Mouse (Mus musculus) midbrain, embryonic 16.5 days (tissue): ENCODE data around the gene Lcat. TPM values are rescaled to one million over a fixed set of nuclear protein-coding genes. Genes with fewer than 3 reads are reported as not detected.

Experiments
- ATAC-seq: fragments of 200-750 bp; cut with Nextera tagmentation; 2 replicates; pipeline ENCODE4 v1.8.0; 2017; ENCODE audit warnings: moderate TSS enrichment
- H3K27ac ChIP-seq: fragments of 300-500 bp; sonication (generic); 2 replicates; pipeline ENCODE4 v1.5.1; 2014; ENCODE audit warnings: mild to moderate bottlenecking, low read length, mixed read lengths
- H3K27me3 ChIP-seq: fragments of 300-500 bp; sonication (generic); 2 replicates; pipeline ENCODE4 v1.6.1; 2014; ENCODE audit warnings: low read depth, low read length, mixed read lengths; ENCODE audit not compliant: control insufficient read depth, insufficient read depth
- H3K36me3 ChIP-seq: fragments of 300-500 bp; sonication (generic); 2 replicates; pipeline ENCODE4 v1.6.1; 2014; ENCODE audit warnings: mild to moderate bottlenecking, low read length, moderate library complexity, mixed read lengths; ENCODE audit not compliant: control insufficient read depth, insufficient read depth
- H3K4me1 ChIP-seq: fragments of 300-500 bp; sonication (generic); 2 replicates; pipeline ENCODE4 v1.6.1; 2014; ENCODE audit warnings: mild to moderate bottlenecking, low read length, mixed read lengths; ENCODE audit not compliant: control insufficient read depth, insufficient read depth
- H3K4me2 ChIP-seq: fragments of 300-500 bp; sonication (generic); 2 replicates; pipeline ENCODE4 v1.6.1; 2014; ENCODE audit warnings: mild to moderate bottlenecking, low read length, mixed read lengths
- H3K4me3 ChIP-seq: fragments of 300-500 bp; sonication (generic); 2 replicates; pipeline ENCODE4 v1.5.1; 2014; ENCODE audit warnings: low read depth, mild to moderate bottlenecking, low read length, moderate library complexity, mixed read lengths
- H3K9ac ChIP-seq: fragments of 300-500 bp; sonication (generic); 2 replicates; pipeline ENCODE4 v1.6.1; 2014; ENCODE audit warnings: low read depth, low read length, mixed read lengths
- H3K9me3 ChIP-seq: fragments of 300-500 bp; sonication (generic); replicated peaks from 2 replicates; pipeline ENCODE4 v1.6.1; 2014; ENCODE audit warnings: mild to moderate bottlenecking, low read length, mixed read lengths; ENCODE audit not compliant: control insufficient read depth, poor library complexity, severe bottlenecking
- WGBS: fragments of 180-500 bp; shearing (Covaris S2); extraction: QIAGEN DNeasy Blood & Tissue Kit; methylation state at CpG from one replicate; pipeline ENCODE4 v1.1.7; 2014; 5-methylcytosine and 5-hydroxymethylcytosine counted together
- polyA plus RNA-seq: library from polyadenylated mRNA; unstranded; fragments of >200 nt; fragmentation: Nextera tagmentation; extraction: Ambion mirVana; gene quantifications from 2 replicates; pipeline ENCODE4 v1.2.1, GENCODE M21; 2015

The Lcat gene
- polyA plus RNA-seq, 1 experiment from 2014 or later, result 3.0 TPM

DNA sequence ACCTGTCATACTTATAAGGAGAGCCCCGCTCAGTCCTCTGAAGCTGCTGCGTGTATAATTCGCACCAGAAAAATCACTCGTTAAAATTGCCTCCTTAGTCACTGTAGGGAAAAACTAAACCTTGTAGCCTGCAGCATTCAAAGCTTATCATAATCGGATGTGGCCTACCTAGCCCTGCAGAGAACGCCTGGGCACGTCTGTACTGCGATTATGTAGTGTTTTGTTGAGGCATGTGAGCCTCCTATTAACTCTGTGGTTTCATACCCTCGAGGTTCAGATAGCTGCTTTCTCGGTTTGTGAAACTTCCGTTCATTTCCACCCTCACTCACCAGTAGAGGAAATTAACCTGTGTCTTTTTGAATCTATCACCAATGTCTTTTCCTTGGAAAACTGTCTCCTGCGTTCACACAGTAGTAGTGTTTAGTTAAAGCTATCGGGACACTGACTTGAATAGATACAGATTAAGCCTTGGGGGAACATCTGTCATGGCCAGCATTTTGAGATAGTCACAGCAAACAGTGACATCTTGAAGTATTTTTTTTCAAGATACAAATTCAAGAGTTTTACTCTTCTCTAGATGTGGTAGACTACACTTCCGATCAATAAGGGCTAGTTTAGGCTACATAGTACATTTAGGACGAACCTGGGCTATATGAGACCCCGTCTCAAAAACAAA lies 42.1 kb downstream of the Lcat start:
- Histone ChIP-seq H3K4me3 (peak overlapping the region; percentile 80), H3K27me3 (no peaks in the 10 kb centered on the region), H3K4me1 (peaks cover 10% of the 10 kb centered on the region), H3K4me2 (peak overlapping the region; percentile 86), H3K9ac (peak overlapping the region; percentile 94), H3K9me3 (no peaks in the 10 kb centered on the region), H3K27ac (peak overlapping the region; percentile 86), H3K36me3 (no peaks in the 10 kb centered on the region)
- peak; percentile 19 for ATAC-seq
- 37% methylated on average over 16 of the region's 16 CpGs for WGBS

DNA sequence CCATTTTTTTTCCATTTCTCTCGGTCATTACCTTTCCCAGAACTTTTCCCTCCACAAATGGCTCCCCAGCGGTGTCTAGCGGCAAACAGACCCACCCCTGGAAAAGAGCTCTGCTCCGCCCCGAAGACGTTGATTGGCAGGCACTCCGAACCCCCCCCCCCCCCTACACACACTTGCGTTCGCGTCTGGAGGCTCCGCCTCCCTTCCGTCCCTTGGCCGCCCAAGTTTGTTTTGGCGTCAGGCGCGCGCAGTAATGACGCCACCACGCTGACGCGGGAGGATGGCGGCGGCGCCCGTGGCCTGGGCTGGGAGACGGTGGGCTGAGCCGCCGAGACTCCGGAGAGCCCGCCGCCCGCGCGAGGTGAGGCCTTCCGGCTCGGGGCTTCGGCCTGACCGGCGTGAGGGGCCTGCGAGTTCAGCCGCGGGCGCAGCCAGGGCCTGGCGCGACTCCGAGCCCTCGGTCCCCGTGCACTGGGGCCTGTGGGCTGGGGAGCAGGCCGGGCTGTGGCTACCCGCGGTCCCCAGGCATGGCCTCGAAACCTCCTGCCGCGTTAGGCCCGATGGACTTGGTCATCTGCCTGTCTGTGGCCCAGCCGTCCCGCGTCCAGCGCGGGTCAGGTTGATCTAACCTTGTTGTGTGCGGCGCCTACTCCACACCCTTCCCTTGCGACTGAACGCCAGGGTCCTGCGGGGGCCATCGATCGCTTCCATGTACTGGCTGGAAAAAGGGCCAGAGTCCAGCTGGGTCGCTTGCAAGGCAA lies 42.8 kb downstream of the Lcat start, which contains the start of gene Pskh1:
Pskh1 (plus strand) TSS at position 262 of the 761 bp plus-strand sequence.
- Histone ChIP-seq H3K27me3 (no peaks in the 10 kb centered on the region), H3K4me1 (peaks cover 10% of the 10 kb centered on the region), H3K27ac (peak within 1 kb of the TSS; percentile 86), H3K4me2 (peak within 1 kb of the TSS; percentile 86), H3K9me3 (no peaks in the 10 kb centered on the region), H3K9ac (peak within 1 kb of the TSS; percentile 94), H3K4me3 (peak within 1 kb of the TSS; percentile 80), H3K36me3 (no peaks in the 10 kb centered on the region)
- under 1% methylated on average over 66 of the region's 68 CpGs for WGBS
- peak; percentile 91 for ATAC-seq

DNA sequence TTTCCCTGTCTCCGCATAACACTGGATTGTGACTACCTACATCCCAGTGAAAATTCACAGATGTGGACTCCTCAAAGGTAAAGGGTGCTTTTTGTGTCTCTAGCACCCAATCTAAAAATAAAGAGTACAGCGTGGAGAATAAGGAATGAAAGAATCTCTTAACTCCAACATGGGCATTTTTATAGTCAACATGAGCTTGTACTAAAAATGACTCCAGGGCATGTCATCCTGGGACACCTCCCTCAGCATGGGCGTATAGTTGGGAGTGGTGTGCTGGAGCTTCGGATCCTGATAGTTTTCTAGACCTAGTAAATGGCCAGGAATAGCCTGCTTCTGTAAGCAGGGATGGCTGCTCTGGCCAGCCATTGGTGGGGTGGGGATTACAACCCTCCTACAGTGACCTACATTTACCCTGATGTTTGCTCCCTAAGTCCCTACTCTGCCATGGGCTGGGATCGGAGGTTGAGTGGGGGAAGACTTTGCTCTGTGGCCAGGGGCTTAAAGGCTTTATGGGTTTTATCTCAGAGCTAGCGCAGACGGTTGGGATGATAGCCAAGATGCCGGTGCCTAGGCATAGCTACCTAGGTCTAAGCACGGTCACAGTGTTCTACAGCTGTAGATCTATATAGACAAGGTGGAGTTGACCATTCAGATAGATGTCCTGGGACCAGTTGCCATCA lies 45.2 kb downstream of the Lcat start:
- Histone ChIP-seq H3K4me1 (peaks cover 15% of the 10 kb centered on the region), H3K4me3 (no peak overlapping the region), H3K36me3 (peaks cover under 1% of the 10 kb centered on the region; the same call in 1 of the 2 replicates), H3K27me3 (no peaks in the 10 kb centered on the region), H3K4me2 (no peak overlapping the region), H3K27ac (no peak overlapping the region), H3K9ac (no peak overlapping the region), H3K9me3 (no peaks in the 10 kb centered on the region)
- WGBS, result 80% methylated on average over 9 of the region's 9 CpGs
- no peak for ATAC-seq

DNA sequence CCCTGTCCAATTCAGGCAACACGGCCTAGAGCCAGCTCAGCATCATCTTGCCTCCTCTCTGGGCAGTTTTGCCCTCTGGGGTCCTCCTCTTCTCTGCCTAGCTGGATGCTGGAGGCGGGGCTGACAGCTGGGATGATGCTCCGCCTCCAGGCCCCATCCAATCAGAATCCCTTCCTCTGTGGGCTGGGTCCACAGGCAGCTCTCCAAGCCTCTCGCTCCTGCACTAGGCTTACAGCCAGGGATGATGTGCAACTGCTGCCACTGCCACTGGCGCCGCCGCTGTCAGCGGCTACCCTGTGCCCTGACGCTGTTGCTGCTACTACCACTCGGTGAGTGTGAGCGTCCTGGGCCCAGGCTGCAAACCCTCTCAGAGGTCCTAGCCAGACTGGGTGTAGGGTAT lies 49.8 kb downstream of the Lcat start, which contains the start of gene Nrn1l:
Nrn1l (plus strand) TSS at position 229 of the 400 bp plus-strand sequence.
- Histone ChIP-seq H3K9ac (0 out of 2 replicates have a peak within 1 kb of the TSS, but pooled peaks have one; percentile 20), H3K36me3 (peaks cover 35% of the 10 kb centered on the region), H3K4me2 (peak within 1 kb of the TSS; percentile 23; the same call in 1 of the 2 replicates), H3K9me3 (no peaks in the 10 kb centered on the region), H3K27me3 (no peaks in the 10 kb centered on the region), H3K4me1 (peaks cover 5% of the 10 kb centered on the region; the same call in 1 of the 2 replicates), H3K27ac (0 out of 2 replicates have a peak within 1 kb of the TSS, but pooled peaks have one; percentile 8), H3K4me3 (no peak within 1 kb of the TSS)
- 5% methylated on average over 11 of the region's 11 CpGs for WGBS
- peak; percentile 74 for ATAC-seq

DNA sequence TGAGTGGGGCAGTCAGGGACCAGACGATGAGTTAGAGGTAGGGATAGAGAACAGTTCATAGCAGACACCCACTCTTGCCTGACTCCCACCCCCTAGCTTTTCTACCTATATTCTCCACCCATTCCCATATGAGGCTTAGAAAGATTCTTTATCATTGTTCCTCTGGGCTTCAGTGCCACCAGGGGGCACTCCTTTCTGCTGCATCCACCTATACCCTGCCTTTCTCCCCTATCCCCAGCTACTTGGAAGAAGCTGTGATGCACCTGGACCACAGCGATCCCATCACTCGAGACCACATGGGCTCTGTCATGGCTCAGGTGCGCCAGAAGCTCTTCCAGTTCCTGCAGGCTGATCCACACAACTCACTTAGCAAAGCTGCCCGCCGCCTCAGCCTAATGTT lies 50.8 kb downstream of the Lcat start:
- H3K4me3 ChIP-seq, result no peak overlapping the region
- H3K9me3 ChIP-seq, result no peaks in the 10 kb centered on the region
- no peak overlapping the region for H3K4me2 ChIP-seq
- H3K9ac ChIP-seq, result no peak overlapping the region
- peaks cover 5% of the 10 kb centered on the region; the same call in 1 of the 2 replicates for H3K4me1 ChIP-seq
- WGBS, result 87% methylated on average over 6 of the region's 6 CpGs
- H3K27me3 ChIP-seq, result no peaks in the 10 kb centered on the region
- no peak for ATAC-seq
- no peak overlapping the region for H3K27ac ChIP-seq
- H3K36me3 ChIP-seq, result peaks cover 39% of the 10 kb centered on the region

DNA sequence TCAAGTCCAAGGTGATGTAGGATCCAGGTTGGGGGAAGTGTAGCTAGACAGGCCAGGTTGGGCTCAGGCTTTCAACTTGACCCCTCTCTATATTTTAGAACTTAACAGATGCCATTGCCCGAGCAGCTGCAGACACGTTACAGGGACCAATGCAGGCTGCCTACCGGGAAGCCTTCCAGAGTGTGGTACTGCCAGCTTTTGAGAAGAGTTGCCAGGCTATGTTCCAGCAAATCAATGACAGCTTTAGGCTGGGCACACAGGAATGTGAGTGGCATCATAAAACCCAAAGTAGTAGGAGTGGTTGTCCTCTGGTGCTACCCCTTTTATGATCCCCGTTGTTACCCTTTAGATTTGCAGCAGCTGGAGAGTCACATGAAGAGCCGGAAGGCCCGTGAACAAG lies 52.3 kb downstream of the Lcat start:
- H3K4me3 ChIP-seq, result no peak overlapping the region
- H3K27ac ChIP-seq, result no peak overlapping the region
- H3K9me3 ChIP-seq, result no peaks in the 10 kb centered on the region
- no peak overlapping the region for H3K9ac ChIP-seq
- no peak overlapping the region for H3K4me2 ChIP-seq
- no peak for ATAC-seq
- H3K27me3 ChIP-seq, result no peaks in the 10 kb centered on the region
- H3K36me3 ChIP-seq, result peaks cover 53% of the 10 kb centered on the region
- 93% methylated on average over 6 of the region's 6 CpGs for WGBS
- H3K4me1 ChIP-seq, result peaks cover 5% of the 10 kb centered on the region; the same call in 1 of the 2 replicates

DNA sequence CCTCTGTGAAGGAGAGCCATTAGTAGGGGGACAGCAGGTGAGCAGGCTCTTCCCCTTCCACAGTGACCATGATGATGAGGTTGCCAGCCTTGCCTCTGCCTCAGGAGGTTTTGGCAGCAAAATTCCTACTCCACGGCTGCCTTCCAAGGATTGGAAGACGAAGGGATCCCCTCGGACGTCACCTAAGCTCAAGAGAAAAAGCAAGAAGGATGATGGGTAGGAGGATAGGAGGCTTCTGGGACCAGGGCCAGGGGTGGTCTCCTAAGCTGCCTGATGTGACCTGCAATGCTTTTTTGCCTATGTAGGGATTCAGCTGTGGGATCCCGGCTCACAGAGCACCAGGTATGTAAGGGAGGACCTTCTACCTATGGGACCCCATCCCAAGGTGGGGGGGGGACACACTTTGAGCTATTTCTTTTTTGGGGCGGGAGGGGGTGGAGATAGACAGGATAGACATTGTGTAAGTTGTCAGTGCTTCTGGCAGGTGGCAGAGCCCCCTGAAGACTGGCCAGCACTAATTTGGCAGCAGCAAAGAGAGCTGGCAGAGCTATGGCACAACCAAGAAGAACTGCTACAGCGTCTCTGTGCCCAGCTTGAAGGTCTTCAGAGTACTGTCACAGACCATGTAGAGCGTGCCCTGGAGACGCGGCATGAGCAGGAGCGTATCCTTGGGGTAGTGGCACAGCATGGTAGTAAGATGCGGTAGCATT lies 53.3 kb downstream of the Lcat start:
- Histone ChIP-seq H3K4me3 (no peak overlapping the region), H3K27ac (no peak overlapping the region), H3K36me3 (peaks cover 60% of the 10 kb centered on the region), H3K27me3 (no peaks in the 10 kb centered on the region), H3K4me1 (peaks cover 5% of the 10 kb centered on the region; the same call in 1 of the 2 replicates), H3K4me2 (no peak overlapping the region), H3K9ac (no peak overlapping the region), H3K9me3 (no peaks in the 10 kb centered on the region)
- 95% methylated on average over 12 of the region's 12 CpGs for WGBS
- ATAC-seq, result no peak
